12 mouse cellular contexts compared by ENCODE assay signal in genomic region chr10:8505346-8506246, GRCm38 (mm10). TPM values are rescaled to one million over a fixed set of nuclear protein-coding genes. Genes with fewer than 3 reads are reported as not detected.
A peak's percentile ranks its signal among the peaks of the same experiment; 100 is the strongest.
DNase-seq lines count a peak whose midpoint lies in the region; ATAC-seq and TF ChIP-seq lines count a peak whose summit lies in the region.
"Had no signal": no experiment of that assay in that cellular context is flagged by ENCODE, and none has a peak within 500 bp of the region (broad histone marks: within the 10 kb centered on the region; RNA-seq: fewer than 3 reads in every experiment).

No protein-coding gene starts in this region.

- DNase-seq in heart, postnatal 14 days, result no peak
- peak; percentile 36 for DNase-seq in 3134 (ENCODE audit: extremely low read depth, insufficient read length, low spot score)
- DNase-seq in T-cell, adult 2 months (ENCODE audit: low spot score), result peak; percentile 77
- DNase-seq in adrenal gland, postnatal 4 days (ENCODE audit: low spot score in 2 of 2), result no peak
- no peak for DNase-seq in neural tube, embryonic 10.5 days (ENCODE audit: extremely low spot score, low spot score)
- DNase-seq: cerebellum, adult 2 months; layer of hippocampus, postnatal 36 days had no signal

- 0 out of 2 replicates have a peak overlapping the region, but pooled peaks have one; percentile 13 for H3K4me2 ChIP-seq in heart, embryonic 12.5 days
- H3K4me2 ChIP-seq in limb, embryonic 15.5 days, result no peak overlapping the region
- no peak overlapping the region for H3K4me2 ChIP-seq in intestine, postnatal 0 days (replicated peaks; ENCODE audit: low read depth)
- H3K4me2 ChIP-seq: liver, embryonic 15.5 days had no signal

- no peak for TF ChIP-seq CTCF in intestine, postnatal 0 days (IDR thresholded peaks at IDR 0.05; ENCODE audit: low read depth)

- no peaks in the 10 kb centered on the region; the same call in 1 of the 2 replicates for H3K9me3 ChIP-seq in heart, embryonic 12.5 days (replicated peaks)
- no peaks in the 10 kb centered on the region for H3K9me3 ChIP-seq in limb, embryonic 15.5 days
- no peaks in the 10 kb centered on the region for H3K9me3 ChIP-seq in intestine, postnatal 0 days (ENCODE audit: control insufficient read depth)
- H3K9me3 ChIP-seq: liver, embryonic 15.5 days had no signal

- H3K4me1 ChIP-seq in heart, embryonic 12.5 days (replicated peaks), result peaks cover 8% of the 10 kb centered on the region
- H3K4me1 ChIP-seq in limb, embryonic 15.5 days, result peaks cover 18% of the 10 kb centered on the region
- H3K4me1 ChIP-seq in intestine, postnatal 0 days (replicated peaks; ENCODE audit: control insufficient read depth, insufficient read depth, low read length), result no peaks in the 10 kb centered on the region
- H3K4me1 ChIP-seq: liver, embryonic 15.5 days had no signal

- intact Hi-C loops in heart, postnatal 14 days (cut with DNase I), result no loop called here

- H3K27ac ChIP-seq in heart, embryonic 12.5 days (ENCODE audit: poor library complexity, severe bottlenecking), result no peak overlapping the region
- 0 out of 2 replicates have a peak overlapping the region, but pooled peaks have one; percentile 27 for H3K27ac ChIP-seq in limb, embryonic 15.5 days
- no peak overlapping the region for H3K27ac ChIP-seq in intestine, postnatal 0 days (ENCODE audit: low read depth, low read length)
- H3K27ac ChIP-seq: liver, embryonic 15.5 days had no signal

- no peak for ATAC-seq in heart, embryonic 12.5 days (ENCODE audit: insufficient number of reproducible peaks, low FRiP score)
- 0 out of 2 replicates have a peak, but pooled peaks have one; percentile 24 for ATAC-seq in limb, embryonic 15.5 days (ENCODE audit: insufficient number of reproducible peaks, low FRiP score, low TSS enrichment, low read depth)
- ATAC-seq in intestine, postnatal 0 days, result no peak
- ATAC-seq: intestine, embryonic 16.5 days had no signal

- 47% methylated on average over 13 of the region's 13 CpGs for WGBS in heart, embryonic 12.5 days
- WGBS in limb, embryonic 15.5 days, result 33% methylated on average over 13 of the region's 13 CpGs
- WGBS in intestine, postnatal 0 days, result 39% methylated on average over 13 of the region's 13 CpGs

- H3K36me3 ChIP-seq in heart, embryonic 12.5 days, result no peaks in the 10 kb centered on the region
- no peaks in the 10 kb centered on the region for H3K36me3 ChIP-seq in limb, embryonic 15.5 days
- H3K36me3 ChIP-seq in intestine, postnatal 0 days (ENCODE audit: control insufficient read depth, insufficient read depth), result no peaks in the 10 kb centered on the region
- H3K36me3 ChIP-seq: liver, embryonic 15.5 days had no signal

- H3K4me3 ChIP-seq in heart, embryonic 12.5 days, result no peak overlapping the region
- no peak overlapping the region for H3K4me3 ChIP-seq in limb, embryonic 15.5 days
- no peak overlapping the region for H3K4me3 ChIP-seq in intestine, postnatal 0 days (ENCODE audit: low read depth, low read length)
- H3K4me3 ChIP-seq: liver, embryonic 15.5 days had no signal

- H3K27me3 ChIP-seq in heart, embryonic 12.5 days (replicated peaks), result no peaks in the 10 kb centered on the region
- H3K27me3 ChIP-seq in limb, embryonic 15.5 days, result no peaks in the 10 kb centered on the region
- H3K27me3 ChIP-seq in intestine, postnatal 0 days (replicated peaks; ENCODE audit: control insufficient read depth, insufficient read depth, low read length), result no peaks in the 10 kb centered on the region
- H3K27me3 ChIP-seq: liver, embryonic 15.5 days had no signal

- no peak overlapping the region for H3K9ac ChIP-seq in heart, embryonic 12.5 days
- no peak overlapping the region for H3K9ac ChIP-seq in limb, embryonic 15.5 days
- no peak overlapping the region for H3K9ac ChIP-seq in intestine, postnatal 0 days (ENCODE audit: low read depth, low read length)
- H3K9ac ChIP-seq: liver, embryonic 15.5 days had no signal

RNA-seq across cellular contexts. Expression of gene Ust, which starts 13.0 kb away (rescaled TPM):
- polyA plus RNA-seq in heart, embryonic 12.5 days (2016; fragmentation: Nextera tagmentation; extraction: Ambion mirVana), result 2.2 and 2.4 TPM in 2 replicates
- total RNA-seq in heart, postnatal 14 days (2021), result 1 to 10 TPM; 2.3 to 2.4 TPM
- polyA plus RNA-seq in limb, embryonic 15.5 days (2015; fragmentation: Nextera tagmentation; extraction: Ambion mirVana), result 9.4 and 11.5 TPM in 2 replicates
- total RNA-seq in adrenal gland, postnatal 4 days (2021), result 1 to 10 TPM; 7.8 to 9.0 TPM
- polyA plus RNA-seq in intestine, postnatal 0 days (2015; fragmentation: Nextera tagmentation; extraction: Ambion mirVana), result 2.0 TPM in 2 replicates

Comparison
In these comparisons a context has a peak if more than half of its experiments do, and no peak if none do; other contexts are left out.
1. DNase-seq: peak in 3134 (single experiment) and T-cell, adult 2 months (single experiment); none in heart, postnatal 14 days (0 of 2), adrenal gland, postnatal 4 days (0 of 2) and neural tube, embryonic 10.5 days (single experiment).